In genomic region chr6:48591221-48591845, GRCm38 (mm10) we compare ENCODE assay signal across 23 mouse cellular contexts. TPM values are rescaled to one million over a fixed set of nuclear protein-coding genes. Genes with fewer than 3 reads are reported as not detected.
DNase-seq lines count a peak whose midpoint lies in the region; ATAC-seq and TF ChIP-seq lines count a peak whose summit lies in the region.
"Had no signal": no experiment of that assay in that cellular context is flagged by ENCODE, and none has a peak within 500 bp of the region (broad histone marks: within the 10 kb centered on the region; RNA-seq: fewer than 3 reads in every experiment).

No protein-coding gene starts in this region.

- H3K4me3 ChIP-seq in liver, embryonic 13.5 days (replicated peaks), result no peak overlapping the region
- H3K4me3 ChIP-seq in liver, embryonic 11.5 days (ENCODE audit: low read depth, low read length), result no peak overlapping the region
- no peak overlapping the region for H3K4me3 ChIP-seq in kidney, postnatal 0 days (replicated peaks; ENCODE audit: low read depth, low read length)
- H3K4me3 ChIP-seq: embryonic facial prominence, embryonic 12.5 days; forebrain, embryonic 15.5 days; heart, adult 2 months; heart, embryonic 15.5 days had no signal

- H3K27me3 ChIP-seq in liver, embryonic 13.5 days, result no peaks in the 10 kb centered on the region
- H3K27me3 ChIP-seq in liver, embryonic 11.5 days (replicated peaks; ENCODE audit: control insufficient read depth, insufficient read depth, low read length), result no peaks in the 10 kb centered on the region
- no peaks in the 10 kb centered on the region for H3K27me3 ChIP-seq in kidney, postnatal 0 days (ENCODE audit: insufficient read depth, low read length)
- H3K27me3 ChIP-seq: embryonic facial prominence, embryonic 12.5 days; forebrain, embryonic 15.5 days; heart, embryonic 15.5 days had no signal

- 79% methylated on average over 3 of the region's 3 CpGs for WGBS in liver, embryonic 13.5 days (ENCODE audit: insufficient replicate concordance)
- 82% methylated on average over 3 of the region's 3 CpGs for WGBS in liver, embryonic 11.5 days
- WGBS in kidney, postnatal 0 days, result 62% methylated on average over 3 of the region's 3 CpGs

- peaks cover 37% of the 10 kb centered on the region for H3K4me1 ChIP-seq in liver, embryonic 13.5 days (replicated peaks)
- H3K4me1 ChIP-seq in liver, embryonic 11.5 days (replicated peaks; ENCODE audit: control insufficient read depth, insufficient read depth, low read length), result peaks cover 11% of the 10 kb centered on the region
- H3K4me1 ChIP-seq in kidney, postnatal 0 days (replicated peaks; ENCODE audit: insufficient read depth, low read length), result peaks cover 14% of the 10 kb centered on the region

- peaks cover 9% of the 10 kb centered on the region for H3K36me3 ChIP-seq in liver, embryonic 13.5 days
- peaks cover 7% of the 10 kb centered on the region for H3K36me3 ChIP-seq in liver, embryonic 11.5 days (ENCODE audit: control insufficient read depth, insufficient read depth, low read length)
- H3K36me3 ChIP-seq in kidney, postnatal 0 days (ENCODE audit: insufficient read depth, low read length), result peaks cover 7% of the 10 kb centered on the region
- H3K36me3 ChIP-seq: G1E had no signal

- no peak overlapping the region for H3K4me2 ChIP-seq in liver, embryonic 13.5 days
- H3K4me2 ChIP-seq in liver, embryonic 11.5 days, result no peak overlapping the region
- no peak overlapping the region for H3K4me2 ChIP-seq in kidney, postnatal 0 days (ENCODE audit: low read length)
- H3K4me2 ChIP-seq: embryonic facial prominence, embryonic 12.5 days; forebrain, embryonic 15.5 days; heart, embryonic 11.5 days; heart, embryonic 15.5 days had no signal

- H3K9ac ChIP-seq in liver, embryonic 13.5 days, result no peak overlapping the region
- H3K9ac ChIP-seq in liver, embryonic 11.5 days (ENCODE audit: low read depth, low read length), result no peak overlapping the region
- no peak overlapping the region for H3K9ac ChIP-seq in kidney, postnatal 0 days (ENCODE audit: low read depth, low read length)
- H3K9ac ChIP-seq: embryonic facial prominence, embryonic 12.5 days; forebrain, embryonic 15.5 days; heart, embryonic 15.5 days had no signal

- 0 out of 2 replicates have a peak overlapping the region, but pooled peaks have one; percentile 51 for H3K27ac ChIP-seq in liver, embryonic 13.5 days
- no peak overlapping the region for H3K27ac ChIP-seq in liver, embryonic 11.5 days (ENCODE audit: low read depth, low read length)
- peak overlapping the region; percentile 36; the same call in 1 of the 2 replicates for H3K27ac ChIP-seq in kidney, postnatal 0 days
- H3K27ac ChIP-seq: embryonic facial prominence, embryonic 12.5 days; forebrain, embryonic 15.5 days; heart, adult 2 months; heart, embryonic 15.5 days had no signal

- DNase-seq in kidney, adult 9 months, result peak; percentile 61
- no peak for DNase-seq in kidney, postnatal 25 days
- DNase-seq in liver, embryonic 13.5 days, result no peak
- DNase-seq in liver, embryonic 11.5 days (ENCODE audit: low spot score), result no peak
- DNase-seq in kidney, postnatal 0 days (ENCODE audit: low spot score), result no peak
- peak; percentile 32 for DNase-seq in kidney, postnatal 14 days
- DNase-seq in B cell, adult 2 months, result no peak
- no peak for DNase-seq in urinary bladder, postnatal 36 days (ENCODE audit: low spot score in 2 of 2)
- DNase-seq: adrenal gland, adult 8-10 months; adrenal gland, postnatal 36 days; cerebellum, adult 2 months; cerebellum, postnatal 14 days; gastrocnemius, postnatal 10 days; heart, adult 2 months; heart, postnatal 14 days had no signal

- H3K9me3 ChIP-seq in liver, embryonic 13.5 days (replicated peaks), result 0 out of 2 replicates have a peak, but pooled peaks cover 5% of the 10 kb centered on the region
- peaks cover 2% of the 10 kb centered on the region; the same call in 1 of the 2 replicates for H3K9me3 ChIP-seq in liver, embryonic 11.5 days (ENCODE audit: control insufficient read depth, low read length)
- no peaks in the 10 kb centered on the region; the same call in 1 of the 2 replicates for H3K9me3 ChIP-seq in kidney, postnatal 0 days (replicated peaks; ENCODE audit: low read length)
- H3K9me3 ChIP-seq: G1E had no signal

- ATAC-seq in liver, embryonic 13.5 days (ENCODE audit: low read depth), result no peak
- no peak for ATAC-seq in liver, embryonic 11.5 days (replicated peaks; ENCODE audit: low FRiP score)
- no peak for ATAC-seq in kidney, postnatal 0 days (replicated peaks; ENCODE audit: low FRiP score, low read depth)
- ATAC-seq: CD4-positive, CD25-positive, alpha-beta regulatory T cell, adult 4 months; forebrain, embryonic 15.5 days had no signal

- TF ChIP-seq CTCF in kidney, postnatal 0 days (IDR thresholded peaks at IDR 0.05; ENCODE audit: low read depth), result no peak

RNA-seq across cellular contexts. Expression of gene Gm45021, which starts 1.9 kb away (rescaled TPM):
- polyA plus RNA-seq in liver, embryonic 13.5 days (2015; fragmentation: Nextera tagmentation; extraction: Ambion mirVana), result not detected in 2 replicates
- polyA plus RNA-seq in liver, embryonic 11.5 days (2014; fragmentation: Nextera tagmentation; extraction: Ambion mirVana), result not detected in 2 replicates
- polyA plus RNA-seq in kidney, postnatal 0 days (2015; fragmentation: Nextera tagmentation; extraction: Ambion mirVana), result 0.38 TPM in 1 of 2 replicates, not detected in the other
- polyA plus RNA-seq: CD4-positive, CD25-positive, alpha-beta regulatory T cell, adult 4 months; cerebellum, adult 2 months; embryonic facial prominence, embryonic 12.5 days; forebrain, embryonic 11.5 days; forebrain, embryonic 15.5 days; G1E; gonadal fat pad, adult 2 months; heart, adult 2 months; heart, embryonic 15.5 days had no signal

RNA-seq across cellular contexts. Expression of gene Repin1, which starts 2.4 kb away (rescaled TPM):
- 8.1 and 10.4 TPM in 2 replicates for polyA plus RNA-seq in liver, embryonic 13.5 days (2015; fragmentation: Nextera tagmentation; extraction: Ambion mirVana)
- 20.0 and 20.1 TPM in 2 replicates for polyA plus RNA-seq in liver, embryonic 11.5 days (2014; fragmentation: Nextera tagmentation; extraction: Ambion mirVana)
- polyA plus RNA-seq in kidney, postnatal 0 days (2015; fragmentation: Nextera tagmentation; extraction: Ambion mirVana), result 37.4 and 43.5 TPM in 2 replicates
- polyA plus RNA-seq: G1E had no signal

RNA-seq across cellular contexts. Expression of gene Gm44965, which starts 2.4 kb away (rescaled TPM):
- polyA plus RNA-seq in liver, embryonic 13.5 days (2015; fragmentation: Nextera tagmentation; extraction: Ambion mirVana), result not detected in 2 replicates
- polyA plus RNA-seq in liver, embryonic 11.5 days (2014; fragmentation: Nextera tagmentation; extraction: Ambion mirVana), result not detected in 2 replicates
- polyA plus RNA-seq in kidney, postnatal 0 days (2015; fragmentation: Nextera tagmentation; extraction: Ambion mirVana), result not detected in 2 replicates
- polyA plus RNA-seq: CD4-positive, CD25-positive, alpha-beta regulatory T cell, adult 4 months; cerebellum, adult 2 months; embryonic facial prominence, embryonic 12.5 days; forebrain, embryonic 15.5 days; G1E; gonadal fat pad, adult 2 months; heart, adult 2 months; heart, embryonic 11.5 days; heart, embryonic 15.5 days had no signal

RNA-seq across cellular contexts. Expression of gene Zfp775, which starts 10.5 kb away (rescaled TPM):
- polyA plus RNA-seq in liver, embryonic 13.5 days (2015; fragmentation: Nextera tagmentation; extraction: Ambion mirVana), result 1.9 and 2.0 TPM in 2 replicates
- polyA plus RNA-seq in liver, embryonic 11.5 days (2014; fragmentation: Nextera tagmentation; extraction: Ambion mirVana), result 2.7 and 3.3 TPM in 2 replicates
- 6.4 and 7.7 TPM in 2 replicates for polyA plus RNA-seq in kidney, postnatal 0 days (2015; fragmentation: Nextera tagmentation; extraction: Ambion mirVana)
- polyA plus RNA-seq: G1E had no signal

RNA-seq across cellular contexts. Expression of gene Rarres2, which starts 18.7 kb away (rescaled TPM):
- polyA plus RNA-seq in liver, embryonic 13.5 days (2015; fragmentation: Nextera tagmentation; extraction: Ambion mirVana), result 8.4 and 10.0 TPM in 2 replicates
- 9.0 and 9.7 TPM in 2 replicates for polyA plus RNA-seq in liver, embryonic 11.5 days (2014; fragmentation: Nextera tagmentation; extraction: Ambion mirVana)
- polyA plus RNA-seq in kidney, postnatal 0 days (2015; fragmentation: Nextera tagmentation; extraction: Ambion mirVana), result 66.8 and 80.3 TPM in 2 replicates
- polyA plus RNA-seq: G1E had no signal

Comparison
In these comparisons a context has a peak if more than half of its experiments do, and no peak if none do; other contexts are left out.
1. DNase-seq: peak in kidney, adult 9 months (single experiment) and kidney, postnatal 14 days (single experiment); none in kidney, postnatal 25 days (0 of 2), liver, embryonic 13.5 days (single experiment), liver, embryonic 11.5 days (single experiment), kidney, postnatal 0 days (single experiment), B cell, adult 2 months (0 of 2) and urinary bladder, postnatal 36 days (0 of 2).